Mouse (Mus musculus): ENCODE data around the gene Ssbp1. TPM values are rescaled to one million over a fixed set of nuclear protein-coding genes. Genes with fewer than 3 reads are reported as not detected.

Ssbp1 gene
- polyA plus RNA-seq, 1 experiment from 2014 or later, result 179 TPM

GRCm38 (mm10) chr6:40441755-40442154 is 29.4 kb upstream of the Ssbp1 start:
- Histone ChIP-seq H3K36me3 (ENCODE audit: control insufficient read depth, insufficient read depth, low read length) (no peaks in the 10 kb centered on the region), H3K4me2 (no peak overlapping the region), H3K27me3 (replicated peaks; ENCODE audit: control insufficient read depth, insufficient read depth, low read length) (peaks cover 5% of the 10 kb centered on the region; the same call in 1 of the 2 replicates), H3K9ac (ENCODE audit: low read depth, low read length) (no peak overlapping the region), H3K9me3 (ENCODE audit: control insufficient read depth, low read length) (no peaks in the 10 kb centered on the region), H3K4me3 (ENCODE audit: low read depth, low read length) (no peak overlapping the region), H3K27ac (ENCODE audit: low read depth, low read length) (no peak overlapping the region), H3K4me1 (replicated peaks; ENCODE audit: control insufficient read depth, insufficient read depth, low read length) (no peaks in the 10 kb centered on the region)
- DNase-seq (ENCODE audit: low spot score), result no peak
- no peak for ATAC-seq (replicated peaks; ENCODE audit: low FRiP score)
- 34% methylated on average over 3 of the region's 3 CpGs for WGBS

GRCm38 (mm10) chr6:40443281-40443928 is 27.7 kb upstream of the Ssbp1 start:
- ATAC-seq (replicated peaks; ENCODE audit: low FRiP score) (no peak), DNase-seq (ENCODE audit: low spot score) (no peak)
- no peak overlapping the region for H3K9ac ChIP-seq (ENCODE audit: low read depth, low read length)
- no peak overlapping the region for H3K4me3 ChIP-seq (ENCODE audit: low read depth, low read length)
- no peak overlapping the region for H3K4me2 ChIP-seq
- H3K36me3 ChIP-seq (ENCODE audit: control insufficient read depth, insufficient read depth, low read length), result no peaks in the 10 kb centered on the region
- peaks cover 5% of the 10 kb centered on the region; the same call in 1 of the 2 replicates for H3K27me3 ChIP-seq (replicated peaks; ENCODE audit: control insufficient read depth, insufficient read depth, low read length)
- 25% methylated on average over 10 of the region's 10 CpGs for WGBS
- no peaks in the 10 kb centered on the region for H3K9me3 ChIP-seq (ENCODE audit: control insufficient read depth, low read length)
- H3K27ac ChIP-seq (ENCODE audit: low read depth, low read length), result no peak overlapping the region
- no peaks in the 10 kb centered on the region for H3K4me1 ChIP-seq (replicated peaks; ENCODE audit: control insufficient read depth, insufficient read depth, low read length)

GRCm38 (mm10) chr6:40448626-40449025 is 22.5 kb upstream of the Ssbp1 start:
- Histone ChIP-seq H3K9me3 (ENCODE audit: control insufficient read depth, low read length) (no peaks in the 10 kb centered on the region), H3K9ac (ENCODE audit: low read depth, low read length) (no peak overlapping the region), H3K4me2 (no peak overlapping the region), H3K27ac (ENCODE audit: low read depth, low read length) (no peak overlapping the region), H3K27me3 (replicated peaks; ENCODE audit: control insufficient read depth, insufficient read depth, low read length) (no peaks in the 10 kb centered on the region; the same call in 1 of the 2 replicates), H3K4me3 (ENCODE audit: low read depth, low read length) (no peak overlapping the region), H3K36me3 (ENCODE audit: control insufficient read depth, insufficient read depth, low read length) (no peaks in the 10 kb centered on the region), H3K4me1 (replicated peaks; ENCODE audit: control insufficient read depth, insufficient read depth, low read length) (no peaks in the 10 kb centered on the region)
- ATAC-seq (replicated peaks; ENCODE audit: low FRiP score) (no peak), DNase-seq (ENCODE audit: low spot score) (no peak)

- Histone ChIP-seq H3K27me3 (replicated peaks; ENCODE audit: control insufficient read depth, insufficient read depth, low read length) (no peaks in the 10 kb centered on the region), H3K9ac (ENCODE audit: low read depth, low read length) (no peak overlapping the region), H3K4me2 (no peak overlapping the region), H3K4me3 (ENCODE audit: low read depth, low read length) (no peak overlapping the region), H3K4me1 (replicated peaks; ENCODE audit: control insufficient read depth, insufficient read depth, low read length) (no peaks in the 10 kb centered on the region), H3K36me3 (ENCODE audit: control insufficient read depth, insufficient read depth, low read length) (no peaks in the 10 kb centered on the region), H3K9me3 (ENCODE audit: control insufficient read depth, low read length) (no peaks in the 10 kb centered on the region), H3K27ac (ENCODE audit: low read depth, low read length) (no peak overlapping the region)
- ATAC-seq (replicated peaks; ENCODE audit: low FRiP score) (no peak), DNase-seq (ENCODE audit: low spot score) (no peak)
- 24% methylated on average over 7 of the region's 7 CpGs for WGBS
These were observed 16.6 kb upstream of the Ssbp1 start for GRCm38 (mm10) chr6:40454436-40455041.

- Histone ChIP-seq H3K4me3 (ENCODE audit: low read depth, low read length) (no peak overlapping the region), H3K9ac (ENCODE audit: low read depth, low read length) (no peak overlapping the region), H3K36me3 (ENCODE audit: control insufficient read depth, insufficient read depth, low read length) (no peaks in the 10 kb centered on the region), H3K27ac (ENCODE audit: low read depth, low read length) (no peak overlapping the region), H3K27me3 (replicated peaks; ENCODE audit: control insufficient read depth, insufficient read depth, low read length) (no peaks in the 10 kb centered on the region), H3K4me1 (replicated peaks; ENCODE audit: control insufficient read depth, insufficient read depth, low read length) (no peaks in the 10 kb centered on the region), H3K9me3 (ENCODE audit: control insufficient read depth, low read length) (no peaks in the 10 kb centered on the region), H3K4me2 (no peak overlapping the region)
- ATAC-seq (replicated peaks; ENCODE audit: low FRiP score) (no peak), DNase-seq (ENCODE audit: low spot score) (no peak)
- WGBS, result 53% methylated on average over 6 of the region's 6 CpGs
These were observed 5.4 kb upstream of the Ssbp1 start for GRCm38 (mm10) chr6:40465710-40466109.

GRCm38 (mm10) chr6:40471720-40472010 is 513 bp downstream of the Ssbp1 start:
- Histone ChIP-seq H3K4me1 (replicated peaks; ENCODE audit: control insufficient read depth, insufficient read depth, low read length) (no peaks in the 10 kb centered on the region; the same call in 1 of the 2 replicates), H3K27ac (ENCODE audit: low read depth, low read length) (peak overlapping the region; percentile 87), H3K4me3 (ENCODE audit: low read depth, low read length) (peak overlapping the region; percentile 82), H3K36me3 (ENCODE audit: control insufficient read depth, insufficient read depth, low read length) (peaks cover 16% of the 10 kb centered on the region), H3K4me2 (peak overlapping the region; percentile 87), H3K9me3 (ENCODE audit: control insufficient read depth, low read length) (no peaks in the 10 kb centered on the region), H3K27me3 (replicated peaks; ENCODE audit: control insufficient read depth, insufficient read depth, low read length) (no peaks in the 10 kb centered on the region), H3K9ac (ENCODE audit: low read depth, low read length) (peak overlapping the region; percentile 87)
- DNase-seq (ENCODE audit: low spot score) (no peak), ATAC-seq (replicated peaks; ENCODE audit: low FRiP score) (no peak)
- WGBS, result 1% methylated on average over 7 of the region's 7 CpGs

GRCm38 (mm10) chr6:40476132-40476531 is 5.0 kb downstream of the Ssbp1 start:
- no peak for ATAC-seq (replicated peaks; ENCODE audit: low FRiP score)
- Histone ChIP-seq H3K4me1 (replicated peaks; ENCODE audit: control insufficient read depth, insufficient read depth, low read length) (no peaks in the 10 kb centered on the region; the same call in 1 of the 2 replicates), H3K4me3 (ENCODE audit: low read depth, low read length) (no peak overlapping the region), H3K36me3 (ENCODE audit: control insufficient read depth, insufficient read depth, low read length) (peaks cover 33% of the 10 kb centered on the region), H3K9me3 (ENCODE audit: control insufficient read depth, low read length) (no peaks in the 10 kb centered on the region), H3K27ac (ENCODE audit: low read depth, low read length) (no peak overlapping the region), H3K9ac (ENCODE audit: low read depth, low read length) (no peak overlapping the region), H3K4me2 (no peak overlapping the region), H3K27me3 (replicated peaks; ENCODE audit: control insufficient read depth, insufficient read depth, low read length) (no peaks in the 10 kb centered on the region)
- WGBS, result 84% methylated on average over 4 of the region's 4 CpGs
- DNase-seq (ENCODE audit: low spot score), result no peak

GRCm38 (mm10) chr6:40479705-40480104 is 8.6 kb downstream of the Ssbp1 start:
- Histone ChIP-seq H3K36me3 (ENCODE audit: control insufficient read depth, insufficient read depth, low read length) (peaks cover 37% of the 10 kb centered on the region), H3K9ac (ENCODE audit: low read depth, low read length) (no peak overlapping the region), H3K27me3 (replicated peaks; ENCODE audit: control insufficient read depth, insufficient read depth, low read length) (no peaks in the 10 kb centered on the region), H3K27ac (ENCODE audit: low read depth, low read length) (no peak overlapping the region), H3K4me2 (no peak overlapping the region), H3K4me3 (ENCODE audit: low read depth, low read length) (no peak overlapping the region), H3K9me3 (ENCODE audit: control insufficient read depth, low read length) (no peaks in the 10 kb centered on the region), H3K4me1 (replicated peaks; ENCODE audit: control insufficient read depth, insufficient read depth, low read length) (no peaks in the 10 kb centered on the region)
- ATAC-seq (replicated peaks; ENCODE audit: low FRiP score), result no peak
- WGBS, result 83% methylated on average over 1 of the region's 1 CpGs
- DNase-seq (ENCODE audit: low spot score), result no peak

- Histone ChIP-seq H3K27ac (ENCODE audit: low read depth, low read length) (no peak overlapping the region), H3K27me3 (replicated peaks; ENCODE audit: control insufficient read depth, insufficient read depth, low read length) (no peaks in the 10 kb centered on the region), H3K4me2 (no peak overlapping the region), H3K4me3 (ENCODE audit: low read depth, low read length) (no peak overlapping the region), H3K9ac (ENCODE audit: low read depth, low read length) (no peak overlapping the region), H3K36me3 (ENCODE audit: control insufficient read depth, insufficient read depth, low read length) (peaks cover 27% of the 10 kb centered on the region), H3K9me3 (ENCODE audit: control insufficient read depth, low read length) (no peaks in the 10 kb centered on the region), H3K4me1 (replicated peaks; ENCODE audit: control insufficient read depth, insufficient read depth, low read length) (no peaks in the 10 kb centered on the region)
- DNase-seq (ENCODE audit: low spot score), result no peak
- no peak for ATAC-seq (replicated peaks; ENCODE audit: low FRiP score)
- WGBS, result 90% methylated on average over 5 of the region's 5 CpGs
These were observed 11.2 kb downstream of the Ssbp1 start for GRCm38 (mm10) chr6:40482318-40482717.
